Mouse (Mus musculus): ENCODE data around the gene Myh7b.
A peak's percentile ranks its signal among the peaks of the same experiment; 100 is the strongest.

DNA sequence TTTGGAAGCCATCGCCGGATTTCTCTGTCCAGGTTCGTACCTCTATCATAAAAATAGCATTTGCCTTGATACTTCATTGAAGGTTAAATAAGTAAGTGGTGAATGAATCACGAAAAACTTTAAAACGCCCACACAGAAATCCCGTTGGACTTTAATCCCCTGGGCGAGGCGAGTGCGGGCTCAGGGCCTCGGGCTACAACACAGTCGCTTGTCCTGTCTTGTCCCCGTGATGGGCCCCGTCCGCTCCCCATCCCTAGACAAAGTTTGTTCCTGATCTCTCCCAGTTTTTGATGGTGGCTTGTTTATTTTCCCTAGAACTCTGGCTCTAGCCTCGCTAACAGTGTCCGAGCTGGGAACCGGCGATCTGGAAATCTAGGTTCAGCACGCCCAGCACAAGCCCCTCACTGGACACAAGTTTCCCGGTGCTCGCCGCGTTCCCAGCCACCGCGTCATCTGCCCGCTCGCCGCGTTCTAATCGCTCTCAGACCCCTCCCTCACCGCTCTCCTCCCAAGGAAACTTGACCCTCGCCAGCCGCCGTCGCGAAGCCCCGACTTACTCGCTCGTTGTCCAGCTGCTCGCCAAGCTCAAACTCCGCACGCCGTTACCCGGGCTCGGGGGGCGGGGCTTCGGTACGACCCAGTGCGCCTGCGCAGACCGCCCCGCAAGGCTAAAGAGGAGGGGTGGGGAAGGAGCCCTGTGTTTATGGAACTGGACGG lies 18.7 kb upstream of the Myh7b start, which contains the start of gene Gss:
- peak; percentile 39; the same call in 1 of the 2 replicates for TF ChIP-seq EP300 (IDR thresholded peaks at IDR 0.05)
- TF ChIP-seq CTCF (IDR thresholded peaks at IDR 0.05) = no peak

Measured in lung, postnatal 0 days (tissue).